Mouse (Mus musculus): ENCODE data around the gene Znfx1. TPM values are rescaled to one million over a fixed set of nuclear protein-coding genes. Genes with fewer than 3 reads are reported as not detected.

Znfx1 gene
- polyA plus RNA-seq, 1 experiment from 2014 or later: 10.2 TPM

DNA sequence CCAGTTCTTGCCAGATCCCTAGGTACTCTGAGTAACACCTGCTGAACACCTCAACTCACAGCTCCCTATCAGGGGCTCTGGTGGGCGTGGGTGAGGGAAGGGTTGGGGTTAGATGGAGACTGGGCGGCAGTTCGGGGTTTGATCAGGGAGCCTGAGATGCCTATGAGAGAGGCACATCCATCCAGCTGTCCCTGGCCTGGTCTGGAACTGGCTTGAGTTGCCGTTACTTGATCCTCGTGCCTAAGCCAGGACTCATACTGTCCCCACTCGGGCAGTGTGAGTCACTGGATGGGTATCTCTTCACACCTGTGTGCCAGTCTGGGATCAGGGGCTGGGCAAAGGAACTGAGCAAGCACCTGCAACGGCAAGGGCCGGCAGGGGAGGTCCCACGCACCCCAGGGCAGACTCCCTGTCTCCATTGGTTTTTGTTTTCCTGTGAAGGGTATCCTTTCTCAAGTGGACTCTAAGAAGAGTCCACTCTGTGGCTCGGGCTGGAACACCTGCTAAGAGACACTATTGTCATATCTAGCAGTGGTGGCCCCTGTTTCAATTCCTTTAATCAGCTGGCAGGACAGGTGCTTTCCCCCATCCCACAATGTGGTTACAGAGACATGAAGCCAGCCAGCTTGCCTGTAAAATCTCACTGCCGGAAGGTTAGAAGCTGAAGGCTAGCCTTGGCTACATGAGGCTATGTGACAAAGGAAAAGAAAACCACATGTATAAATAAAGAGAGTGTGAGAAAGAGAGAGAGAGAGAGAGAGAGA is 14.6 kb upstream of the Znfx1 start:
- DNase-seq (ENCODE audit: low spot score): no peak
- Histone ChIP-seq H3K36me3 (ENCODE audit: control insufficient read depth, insufficient read depth, low read length) (no peaks in the 10 kb centered on the region), H3K4me3 (ENCODE audit: low read depth, low read length) (no peak overlapping the region), H3K9me3 (ENCODE audit: control insufficient read depth, low read length) (no peaks in the 10 kb centered on the region), H3K4me1 (ENCODE audit: control insufficient read depth, insufficient read depth, low read length) (peaks cover 16% of the 10 kb centered on the region; the same call in 1 of the 2 replicates), H3K9ac (ENCODE audit: low read depth, low read length) (no peak overlapping the region), H3K27ac (replicated peaks; ENCODE audit: low read depth, low read length) (no peak overlapping the region), H3K27me3 (replicated peaks; ENCODE audit: control insufficient read depth, insufficient read depth, low read length) (no peaks in the 10 kb centered on the region), H3K4me2 (ENCODE audit: low read depth, low read length) (no peak overlapping the region)
- 80% methylated on average over 11 of the region's 11 CpGs for WGBS
- no peak for ATAC-seq (ENCODE audit: low read depth)

DNA sequence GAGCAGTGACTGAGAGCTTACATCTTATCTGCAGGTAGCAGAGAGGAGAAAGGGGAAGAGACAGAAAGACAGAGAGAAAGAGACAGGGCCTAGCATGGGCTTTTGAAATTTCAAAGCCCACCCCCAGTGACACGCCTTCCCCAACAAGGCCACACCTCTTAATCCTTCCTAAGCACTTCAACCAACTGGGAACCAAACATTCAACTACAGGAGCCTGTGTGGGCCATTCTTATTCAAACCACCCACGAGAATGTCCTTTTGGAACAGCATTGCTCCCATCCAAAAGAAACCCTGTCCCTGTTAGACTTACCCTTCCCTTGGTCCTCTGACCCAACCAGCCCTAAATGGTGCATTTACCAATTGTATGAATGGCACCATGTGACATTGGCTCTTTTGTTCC is 13.9 kb upstream of the Znfx1 start:
- Histone ChIP-seq H3K9ac (ENCODE audit: low read depth, low read length) (no peak overlapping the region), H3K4me1 (ENCODE audit: control insufficient read depth, insufficient read depth, low read length) (peaks cover 16% of the 10 kb centered on the region; the same call in 1 of the 2 replicates), H3K27me3 (replicated peaks; ENCODE audit: control insufficient read depth, insufficient read depth, low read length) (no peaks in the 10 kb centered on the region), H3K4me3 (ENCODE audit: low read depth, low read length) (no peak overlapping the region), H3K4me2 (ENCODE audit: low read depth, low read length) (no peak overlapping the region), H3K27ac (replicated peaks; ENCODE audit: low read depth, low read length) (no peak overlapping the region), H3K36me3 (ENCODE audit: control insufficient read depth, insufficient read depth, low read length) (no peaks in the 10 kb centered on the region), H3K9me3 (ENCODE audit: control insufficient read depth, low read length) (no peaks in the 10 kb centered on the region)
- DNase-seq (ENCODE audit: low spot score): no peak
- no peak for ATAC-seq (ENCODE audit: low read depth)
- whole genome bisulfite sequencing: 84% methylated on average over 2 of the region's 2 CpGs

DNA sequence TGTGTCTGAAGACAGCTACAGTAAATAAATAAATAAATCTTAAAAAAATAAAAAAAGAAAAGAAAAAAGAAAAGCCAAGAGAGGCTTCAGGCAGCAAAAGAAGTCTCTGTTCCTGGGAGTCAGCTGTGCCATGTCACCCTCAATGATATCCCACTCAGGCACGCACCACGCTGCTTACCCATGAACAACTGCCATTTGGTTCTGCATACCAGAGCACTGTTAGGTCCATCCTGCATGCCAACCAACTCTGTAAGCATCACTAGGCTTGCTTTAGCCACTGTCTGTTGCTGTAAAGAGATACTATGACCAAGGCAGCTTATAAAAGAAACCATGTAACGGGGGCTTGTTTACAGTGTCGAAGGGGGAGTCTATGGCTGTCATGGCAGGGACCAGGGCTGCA is 13.5 kb upstream of the Znfx1 start:
- Histone ChIP-seq H3K4me1 (ENCODE audit: control insufficient read depth, insufficient read depth, low read length) (peaks cover 16% of the 10 kb centered on the region; the same call in 1 of the 2 replicates), H3K9me3 (ENCODE audit: control insufficient read depth, low read length) (no peaks in the 10 kb centered on the region), H3K36me3 (ENCODE audit: control insufficient read depth, insufficient read depth, low read length) (no peaks in the 10 kb centered on the region), H3K4me3 (ENCODE audit: low read depth, low read length) (no peak overlapping the region), H3K4me2 (ENCODE audit: low read depth, low read length) (no peak overlapping the region), H3K27ac (replicated peaks; ENCODE audit: low read depth, low read length) (no peak overlapping the region), H3K27me3 (replicated peaks; ENCODE audit: control insufficient read depth, insufficient read depth, low read length) (no peaks in the 10 kb centered on the region), H3K9ac (ENCODE audit: low read depth, low read length) (no peak overlapping the region)
- no peak for DNase-seq (ENCODE audit: low spot score)
- ATAC-seq (ENCODE audit: low read depth): no peak
- WGBS: 88% methylated on average over 4 of the region's 4 CpGs

DNA sequence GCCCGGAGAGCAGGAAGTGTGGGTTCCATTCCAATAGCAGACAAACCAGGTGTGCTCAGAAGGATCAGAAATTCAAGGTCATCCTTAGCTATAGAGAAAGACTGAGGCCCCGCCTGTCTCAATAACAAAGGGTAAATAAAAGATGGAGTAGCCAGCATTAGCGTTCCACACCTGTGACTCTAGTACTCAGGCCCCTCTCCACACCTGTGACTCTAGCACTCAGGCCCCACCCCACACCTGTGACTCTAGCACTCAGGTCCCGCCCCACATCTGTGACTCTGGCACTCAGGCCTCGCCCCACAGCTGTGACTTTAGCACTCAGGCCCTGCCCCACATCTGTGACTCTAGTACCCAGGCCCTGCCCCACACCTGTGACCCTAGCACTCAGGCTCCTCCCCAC is 11.8 kb upstream of the Znfx1 start:
- Histone ChIP-seq H3K9ac (ENCODE audit: low read depth, low read length) (no peak overlapping the region), H3K4me2 (ENCODE audit: low read depth, low read length) (no peak overlapping the region), H3K9me3 (ENCODE audit: control insufficient read depth, low read length) (no peaks in the 10 kb centered on the region), H3K4me3 (ENCODE audit: low read depth, low read length) (no peak overlapping the region), H3K36me3 (ENCODE audit: control insufficient read depth, insufficient read depth, low read length) (no peaks in the 10 kb centered on the region), H3K4me1 (ENCODE audit: control insufficient read depth, insufficient read depth, low read length) (peaks cover 12% of the 10 kb centered on the region; the same call in 1 of the 2 replicates), H3K27ac (replicated peaks; ENCODE audit: low read depth, low read length) (no peak overlapping the region), H3K27me3 (replicated peaks; ENCODE audit: control insufficient read depth, insufficient read depth, low read length) (no peaks in the 10 kb centered on the region)
- WGBS: 83% methylated on average over 5 of the region's 5 CpGs
- no peak for ATAC-seq (ENCODE audit: low read depth)
- no peak for DNase-seq (ENCODE audit: low spot score)

DNA sequence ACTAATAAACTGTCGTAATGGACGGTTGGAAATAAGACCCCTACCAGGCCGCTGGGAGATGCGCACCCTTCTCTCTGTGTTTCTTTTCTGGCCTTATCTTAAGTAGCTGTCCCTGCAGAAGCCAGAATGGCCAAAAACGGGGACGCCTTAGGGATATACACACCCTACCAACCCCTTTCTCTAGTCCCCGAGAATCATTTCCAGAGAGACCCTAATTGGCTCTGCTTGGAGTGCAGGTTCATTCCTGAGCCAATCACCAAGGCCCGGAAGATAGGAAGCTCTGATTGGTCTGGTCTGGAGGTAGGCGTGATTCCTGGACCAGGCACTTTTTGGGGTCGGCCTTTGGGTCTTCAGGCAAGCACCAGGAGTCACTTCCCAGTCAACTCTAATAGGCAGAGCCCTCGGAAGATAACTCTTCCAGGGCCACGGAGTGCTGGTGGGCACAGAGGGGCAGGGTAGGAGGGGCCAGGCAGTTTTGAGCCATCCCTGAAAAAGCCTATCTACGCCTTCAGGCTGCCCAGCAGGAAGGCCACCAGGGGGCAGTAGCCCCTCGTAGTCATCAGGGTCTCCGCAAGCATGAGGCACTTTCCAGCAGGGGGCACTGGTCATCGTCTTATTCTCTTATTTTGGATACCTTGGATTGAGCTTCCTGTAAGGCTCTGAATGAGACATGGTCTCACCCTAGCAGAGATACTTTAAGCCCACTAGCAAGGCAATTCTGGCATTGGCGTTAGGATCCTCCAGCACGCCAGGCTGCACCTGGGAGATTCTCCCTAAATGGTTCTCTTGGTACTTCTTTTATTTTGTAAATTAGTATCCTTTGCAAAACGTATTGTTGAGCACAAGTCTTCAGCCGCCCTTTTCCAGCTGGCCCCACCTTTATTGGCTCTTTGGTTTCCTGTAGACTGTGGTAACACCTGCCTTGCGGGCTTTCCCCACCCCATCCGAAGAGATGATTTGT is 9.1 kb upstream of the Znfx1 start:
- H3K9me3 ChIP-seq (ENCODE audit: control insufficient read depth, low read length): no peaks in the 10 kb centered on the region
- DNase-seq (ENCODE audit: low spot score): peak; percentile 97
- peak overlapping the region; percentile 58 for H3K9ac ChIP-seq (ENCODE audit: low read depth, low read length)
- 8% methylated on average over 21 of the region's 22 CpGs for WGBS
- no peak overlapping the region; the same call in 1 of the 2 replicates for H3K27ac ChIP-seq (replicated peaks; ENCODE audit: low read depth, low read length)
- H3K4me3 ChIP-seq (ENCODE audit: low read depth, low read length): peak overlapping the region; percentile 47
- peak overlapping the region; percentile 57 for H3K4me2 ChIP-seq (ENCODE audit: low read depth, low read length)
- no peaks in the 10 kb centered on the region for H3K36me3 ChIP-seq (ENCODE audit: control insufficient read depth, insufficient read depth, low read length)
- ATAC-seq (ENCODE audit: low read depth): peak; percentile 97
- no peaks in the 10 kb centered on the region for H3K27me3 ChIP-seq (replicated peaks; ENCODE audit: control insufficient read depth, insufficient read depth, low read length)
- no peaks in the 10 kb centered on the region for H3K4me1 ChIP-seq (ENCODE audit: control insufficient read depth, insufficient read depth, low read length)

DNA sequence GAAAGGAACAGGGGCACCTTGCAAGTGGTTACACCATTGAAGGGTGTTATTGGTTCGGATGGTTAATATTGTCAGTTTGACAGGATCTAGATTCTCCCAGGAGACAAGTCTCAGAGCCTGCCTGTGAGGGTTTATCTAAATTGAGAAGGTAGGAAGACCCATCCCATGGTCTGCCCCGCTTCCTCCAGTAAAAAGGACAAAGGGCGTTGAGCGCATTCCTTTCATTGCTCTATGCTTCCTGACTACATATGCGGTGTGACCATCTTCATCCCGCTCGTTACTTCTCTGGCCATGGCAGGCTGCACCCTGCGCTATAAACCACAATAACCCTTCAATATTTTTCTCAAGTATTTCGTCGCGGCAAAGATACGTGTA is 8.4 kb upstream of the Znfx1 start:
- H3K36me3 ChIP-seq (ENCODE audit: control insufficient read depth, insufficient read depth, low read length): peaks cover under 1% of the 10 kb centered on the region; the same call in 1 of the 2 replicates
- WGBS: 18% methylated on average over 12 of the region's 12 CpGs
- H3K27me3 ChIP-seq (replicated peaks; ENCODE audit: control insufficient read depth, insufficient read depth, low read length): no peaks in the 10 kb centered on the region
- H3K9ac ChIP-seq (ENCODE audit: low read depth, low read length): peak overlapping the region; percentile 58
- H3K4me1 ChIP-seq (ENCODE audit: control insufficient read depth, insufficient read depth, low read length): no peaks in the 10 kb centered on the region
- ATAC-seq (ENCODE audit: low read depth) (no peak), DNase-seq (ENCODE audit: low spot score) (no peak)
- peak overlapping the region; percentile 57 for H3K4me2 ChIP-seq (ENCODE audit: low read depth, low read length)
- H3K4me3 ChIP-seq (ENCODE audit: low read depth, low read length): peak overlapping the region; percentile 47
- no peak overlapping the region; the same call in 1 of the 2 replicates for H3K27ac ChIP-seq (replicated peaks; ENCODE audit: low read depth, low read length)
- H3K9me3 ChIP-seq (ENCODE audit: control insufficient read depth, low read length): no peaks in the 10 kb centered on the region

DNA sequence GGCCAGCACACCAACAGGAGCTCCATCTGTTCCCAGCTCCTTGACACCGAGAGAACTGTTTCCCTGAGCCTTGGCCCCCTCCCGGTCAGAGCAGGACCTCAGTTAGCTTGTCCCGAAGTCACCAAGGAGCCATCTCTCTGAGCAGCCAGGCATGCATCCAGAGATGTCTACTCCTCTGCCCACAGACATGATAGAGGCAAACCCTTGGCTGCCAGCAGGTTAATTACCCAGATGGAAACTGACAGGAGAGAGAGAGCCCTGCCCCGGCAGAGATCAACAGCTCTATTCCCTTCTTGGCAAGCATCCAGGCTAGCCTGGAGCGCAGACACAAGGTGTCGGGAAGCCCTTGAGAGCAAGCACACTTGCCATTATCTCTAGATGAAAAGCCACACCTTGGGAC is 7.5 kb upstream of the Znfx1 start:
- no peak overlapping the region for H3K4me3 ChIP-seq (ENCODE audit: low read depth, low read length)
- no peaks in the 10 kb centered on the region for H3K9me3 ChIP-seq (ENCODE audit: control insufficient read depth, low read length)
- H3K4me2 ChIP-seq (ENCODE audit: low read depth, low read length): no peak overlapping the region
- WGBS: 55% methylated on average over 6 of the region's 6 CpGs
- peak; percentile 51 for DNase-seq (ENCODE audit: low spot score)
- no peak for ATAC-seq (ENCODE audit: low read depth)
- no peaks in the 10 kb centered on the region for H3K4me1 ChIP-seq (ENCODE audit: control insufficient read depth, insufficient read depth, low read length)
- H3K27me3 ChIP-seq (replicated peaks; ENCODE audit: control insufficient read depth, insufficient read depth, low read length): no peaks in the 10 kb centered on the region
- H3K36me3 ChIP-seq (ENCODE audit: control insufficient read depth, insufficient read depth, low read length): peaks cover 9% of the 10 kb centered on the region
- H3K27ac ChIP-seq (replicated peaks; ENCODE audit: low read depth, low read length): no peak overlapping the region
- H3K9ac ChIP-seq (ENCODE audit: low read depth, low read length): no peak overlapping the region

DNA sequence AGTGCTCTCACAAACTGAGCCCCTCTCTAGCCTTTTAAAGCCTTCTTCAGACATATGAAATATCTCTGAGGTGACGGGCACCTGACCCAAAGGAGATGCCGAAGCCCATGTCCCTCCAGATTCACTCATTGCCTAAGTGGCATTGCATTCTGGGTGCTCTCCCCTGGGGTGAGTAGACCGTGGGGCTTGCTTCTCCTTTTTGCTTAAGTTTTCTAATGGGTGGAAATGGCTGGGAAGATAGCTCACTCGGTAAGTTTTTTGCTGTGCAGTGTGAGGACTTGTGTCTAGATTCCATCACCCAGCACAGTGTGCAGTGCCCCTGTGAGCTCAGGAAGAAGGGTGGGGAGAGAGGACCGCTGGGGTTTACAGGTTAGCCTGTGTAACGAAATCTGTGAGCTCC is 4.8 kb upstream of the Znfx1 start:
- H3K4me3 ChIP-seq (ENCODE audit: low read depth, low read length): no peak overlapping the region
- no peak overlapping the region for H3K9ac ChIP-seq (ENCODE audit: low read depth, low read length)

More for the DNA sequence above, 4.8 kb upstream of the Znfx1 start:
- H3K27me3 ChIP-seq (replicated peaks; ENCODE audit: control insufficient read depth, insufficient read depth, low read length): no peaks in the 10 kb centered on the region
- no peak overlapping the region for H3K27ac ChIP-seq (replicated peaks; ENCODE audit: low read depth, low read length)
- 44% methylated on average over 6 of the region's 6 CpGs for WGBS
- no peak overlapping the region for H3K4me2 ChIP-seq (ENCODE audit: low read depth, low read length)
- H3K36me3 ChIP-seq (ENCODE audit: control insufficient read depth, insufficient read depth, low read length): peaks cover 24% of the 10 kb centered on the region
- ATAC-seq (ENCODE audit: low read depth) (no peak), DNase-seq (ENCODE audit: low spot score) (no peak)
- no peaks in the 10 kb centered on the region; the same call in 1 of the 2 replicates for H3K4me1 ChIP-seq (ENCODE audit: control insufficient read depth, insufficient read depth, low read length)
- no peaks in the 10 kb centered on the region for H3K9me3 ChIP-seq (ENCODE audit: control insufficient read depth, low read length)
